Comparison of ENCODE assay signal across 7 mouse cellular contexts in genomic region chr19:46740341-46741008, GRCm38 (mm10). TPM values are rescaled to one million over a fixed set of nuclear protein-coding genes. Genes with fewer than 3 reads are reported as not detected.
DNase-seq lines count a peak whose midpoint lies in the region; ATAC-seq and TF ChIP-seq lines count a peak whose summit lies in the region.

No protein-coding gene starts in this region.

- DNase-seq in B cell, adult 2 months = peak; percentile 72 to 78
- peak; percentile 30 for DNase-seq in cerebellum, adult 11-12 months
- DNase-seq in forelimb bud, embryonic 11.5 days (ENCODE audit: low read depth, low spot score) = peak; percentile 76
- peak; percentile 90 for DNase-seq in kidney, postnatal 0 days (ENCODE audit: low spot score)
- peak; percentile 62 for DNase-seq in liver, postnatal 0 days
- DNase-seq in right cerebral cortex, postnatal 10 days (ENCODE audit: low spot score in 2 of 2) = peak; percentile 69 to 80

- no peaks in the 10 kb centered on the region for H3K36me3 ChIP-seq in ES-Bruce4 (ENCODE audit: control insufficient read depth, insufficient read depth, low read length, poor library complexity, severe bottlenecking)
- no peaks in the 10 kb centered on the region for H3K36me3 ChIP-seq in kidney, postnatal 0 days (ENCODE audit: insufficient read depth, low read length)
- 0 out of 2 replicates have a peak, but pooled peaks cover 7% of the 10 kb centered on the region for H3K36me3 ChIP-seq in liver, postnatal 0 days (replicated peaks; ENCODE audit: insufficient read depth, low read length)

- TF ChIP-seq POLR2A in ES-Bruce4 (IDR thresholded peaks at IDR 0.05; ENCODE audit: insufficient read depth, low read length) = no peak

- no peak for TF ChIP-seq EP300 in ES-Bruce4 (IDR thresholded peaks at IDR 0.05; ENCODE audit: insufficient read depth, low read depth, low read length)
- TF ChIP-seq EP300 in liver, postnatal 0 days (IDR thresholded peaks at IDR 0.05; ENCODE audit: low read depth) = no peak

- H3K4me2 ChIP-seq in kidney, postnatal 0 days (ENCODE audit: low read length) = no peak overlapping the region
- H3K4me2 ChIP-seq in liver, postnatal 0 days (ENCODE audit: low read depth, low read length) = no peak overlapping the region

- H3K9ac ChIP-seq in ES-Bruce4 (ENCODE audit: low read depth, poor library complexity, severe bottlenecking) = no peak overlapping the region
- H3K9ac ChIP-seq in kidney, postnatal 0 days (ENCODE audit: low read depth, low read length) = no peak overlapping the region
- no peak overlapping the region for H3K9ac ChIP-seq in liver, postnatal 0 days (replicated peaks)

- WGBS in kidney, postnatal 0 days = 52% methylated on average over 7 of the region's 7 CpGs
- WGBS in liver, postnatal 0 days (ENCODE audit: insufficient replicate concordance) = 53% methylated on average over 7 of the region's 7 CpGs

- peak; percentile 28 for TF ChIP-seq CTCF in ES-Bruce4 (IDR thresholded peaks at IDR 0.05; ENCODE audit: low read depth, low read length)
- TF ChIP-seq CTCF in kidney, postnatal 0 days (IDR thresholded peaks at IDR 0.05; ENCODE audit: low read depth) = peak; percentile 91
- peak; percentile 90 for TF ChIP-seq CTCF in liver, postnatal 0 days (IDR thresholded peaks at IDR 0.05; ENCODE audit: low read depth)

- no peaks in the 10 kb centered on the region for H3K27me3 ChIP-seq in ES-Bruce4 (ENCODE audit: control insufficient read depth, insufficient read depth, low read length, poor library complexity, severe bottlenecking)
- H3K27me3 ChIP-seq in kidney, postnatal 0 days (ENCODE audit: insufficient read depth, low read length) = no peaks in the 10 kb centered on the region
- no peaks in the 10 kb centered on the region for H3K27me3 ChIP-seq in liver, postnatal 0 days (ENCODE audit: insufficient read depth, low read length)

- no peak for ATAC-seq in kidney, postnatal 0 days (replicated peaks; ENCODE audit: low FRiP score, low read depth)
- ATAC-seq in liver, postnatal 0 days = peak; percentile 29; the same call in 1 of the 2 replicates

- no peak overlapping the region for H3K4me3 ChIP-seq in ES-Bruce4 (ENCODE audit: low read depth, low read length)
- H3K4me3 ChIP-seq in kidney, postnatal 0 days (replicated peaks; ENCODE audit: low read depth, low read length) = no peak overlapping the region
- no peak overlapping the region for H3K4me3 ChIP-seq in liver, postnatal 0 days (ENCODE audit: low read depth, low read length)

- no peak overlapping the region for H3K27ac ChIP-seq in ES-Bruce4 (ENCODE audit: insufficient read depth, low read length)
- no peak overlapping the region for H3K27ac ChIP-seq in kidney, postnatal 0 days
- H3K27ac ChIP-seq in liver, postnatal 0 days (ENCODE audit: low read depth) = no peak overlapping the region

- H3K9me3 ChIP-seq in ES-Bruce4 (replicated peaks; ENCODE audit: control insufficient read depth, insufficient read depth, low read length, poor library complexity, severe bottlenecking) = no peaks in the 10 kb centered on the region
- H3K9me3 ChIP-seq in kidney, postnatal 0 days (replicated peaks; ENCODE audit: low read length) = no peaks in the 10 kb centered on the region
- H3K9me3 ChIP-seq in liver, postnatal 0 days (ENCODE audit: low read length) = no peaks in the 10 kb centered on the region

- no peaks in the 10 kb centered on the region for H3K4me1 ChIP-seq in ES-Bruce4 (ENCODE audit: control insufficient read depth, insufficient read depth, low read length)
- H3K4me1 ChIP-seq in kidney, postnatal 0 days (replicated peaks; ENCODE audit: insufficient read depth, low read length) = no peaks in the 10 kb centered on the region
- no peaks in the 10 kb centered on the region for H3K4me1 ChIP-seq in liver, postnatal 0 days (ENCODE audit: insufficient read depth)

RNA-seq across cellular contexts. Expression of gene Cnnm2, which starts 20.9 kb away (rescaled TPM):
- polyA plus RNA-seq in ES-Bruce4 (2011; ENCODE audit: insufficient read depth, insufficient read length, low read depth, missing spikeins) = 12.1 and 14.8 TPM in 2 replicates
- polyA plus RNA-seq in kidney, postnatal 0 days (2015; fragmentation: Nextera tagmentation; extraction: Ambion mirVana) = 11.0 and 12.0 TPM in 2 replicates
- polyA plus RNA-seq in liver, postnatal 0 days (2015; fragmentation: Nextera tagmentation; extraction: Ambion mirVana) = 1.6 and 2.0 TPM in 2 replicates

RNA-seq across cellular contexts. Expression of gene As3mt, which starts 33.2 kb away (rescaled TPM):
- 2.6 and 2.9 TPM in 2 replicates for polyA plus RNA-seq in ES-Bruce4 (2011; ENCODE audit: insufficient read depth, insufficient read length, low read depth, missing spikeins)
- polyA plus RNA-seq in kidney, postnatal 0 days (2015; fragmentation: Nextera tagmentation; extraction: Ambion mirVana) = 59.4 and 65.0 TPM in 2 replicates
- 28.4 and 30.1 TPM in 2 replicates for polyA plus RNA-seq in liver, postnatal 0 days (2015; fragmentation: Nextera tagmentation; extraction: Ambion mirVana)

RNA-seq across cellular contexts. Expression of gene Borcs7, which starts 50.8 kb away (rescaled TPM):
- polyA plus RNA-seq in ES-Bruce4 (2011; ENCODE audit: insufficient read depth, insufficient read length, low read depth, missing spikeins) = 2.5 and 3.6 TPM in 2 replicates
- 21.3 TPM in 2 replicates for polyA plus RNA-seq in kidney, postnatal 0 days (2015; fragmentation: Nextera tagmentation; extraction: Ambion mirVana)
- polyA plus RNA-seq in liver, postnatal 0 days (2015; fragmentation: Nextera tagmentation; extraction: Ambion mirVana) = 6.6 and 7.1 TPM in 2 replicates

Comparison
In these comparisons a context has a peak if more than half of its experiments do, and no peak if none do; other contexts are left out.
1. DNase-seq: peak in every context shown above with its lines; median percentile 90 in kidney, postnatal 0 days; 76 in forelimb bud, embryonic 11.5 days; 75 in B cell, adult 2 months; 74 in right cerebral cortex, postnatal 10 days; 62 in liver, postnatal 0 days; 30 in cerebellum, adult 11-12 months.
2. CTCF ChIP-seq: peak in every context shown above with its lines; median percentile 91 in kidney, postnatal 0 days; 90 in liver, postnatal 0 days; 28 in ES-Bruce4.